Mouse (Mus musculus) embryonic facial prominence, embryonic 14.5 days (tissue): ENCODE data around the gene Cadps2. TPM values are rescaled to one million over a fixed set of nuclear protein-coding genes. Genes with fewer than 3 reads are reported as not detected.

Source experiments
- ATAC-seq: fragments of 200-750 bp; cut with Nextera tagmentation; 2 replicates; pipeline ENCODE4 v1.8.0; 2017; ENCODE audit warnings: low read depth, moderate number of reproducible peaks, moderate TSS enrichment
- DNase-seq: peaks from one replicate; pipeline ENCODE4 v3.0.0-alpha.2; 2015; ENCODE audit warnings: low spot score
- H3K27ac ChIP-seq: fragments of 300-500 bp; sonication (generic); replicated peaks from 2 replicates; pipeline ENCODE4 v1.5.1; 2014; ENCODE audit warnings: low read depth, mild to moderate bottlenecking, low read length, moderate library complexity
- H3K27me3 ChIP-seq: fragments of 300-500 bp; sonication (generic); replicated peaks from 2 replicates; pipeline ENCODE4 v1.6.1; 2014; ENCODE audit warnings: low read length; ENCODE audit not compliant: control insufficient read depth, insufficient read depth
- H3K36me3 ChIP-seq: fragments of 300-500 bp; sonication (generic); 2 replicates; pipeline ENCODE4 v1.6.1; 2014; ENCODE audit warnings: low read length, mixed read lengths; ENCODE audit not compliant: control insufficient read depth, insufficient read depth
- H3K4me1 ChIP-seq: fragments of 300-500 bp; sonication (generic); 2 replicates; pipeline ENCODE4 v1.6.1; 2014; ENCODE audit warnings: antibody characterized with exemption, low read length; ENCODE audit not compliant: control insufficient read depth, insufficient read depth
- H3K4me2 ChIP-seq: fragments of 300-500 bp; sonication (generic); 2 replicates; pipeline ENCODE4 v1.6.1; 2014; ENCODE audit warnings: low read depth, mild to moderate bottlenecking, low read length, moderate library complexity, mixed read lengths
- H3K4me3 ChIP-seq: fragments of 300-500 bp; sonication (generic); 2 replicates; pipeline ENCODE4 v1.5.1; 2014; ENCODE audit warnings: low read depth, mild to moderate bottlenecking, low read length
- H3K9ac ChIP-seq: fragments of 300-500 bp; sonication (generic); 2 replicates; pipeline ENCODE4 v1.6.1; 2014; ENCODE audit warnings: low read depth, mild to moderate bottlenecking, low read length, moderate library complexity, mixed read lengths
- H3K9me3 ChIP-seq: fragments of 300-500 bp; sonication (generic); 2 replicates; pipeline ENCODE4 v1.6.1; 2016; ENCODE audit warnings: low read length; ENCODE audit not compliant: control insufficient read depth
- WGBS: fragments of 180-500 bp; shearing (Covaris S2); extraction: QIAGEN DNeasy Blood & Tissue Kit; methylation state at CpG from one replicate; pipeline ENCODE4 v1.1.7; 2014; 5-methylcytosine and 5-hydroxymethylcytosine counted together
- polyA plus RNA-seq: library from polyadenylated mRNA; unstranded; fragments of >200 nt; fragmentation: Nextera tagmentation; extraction: Ambion mirVana; gene quantifications from 2 replicates; pipeline ENCODE4 v1.2.1, GENCODE M21; 2014

The Cadps2 gene
- polyA plus RNA-seq, 1 experiment from 2014 or later = 7.2 TPM

GRCm38 (mm10) chr6:23648732-23649131 lies 190.5 kb downstream of the Cadps2 start:
- no peaks in the 10 kb centered on the region for H3K36me3 ChIP-seq
- H3K4me2 ChIP-seq = no peak overlapping the region
- no peak for ATAC-seq
- H3K27me3 ChIP-seq = no peaks in the 10 kb centered on the region
- H3K4me3 ChIP-seq = no peak overlapping the region
- no peak overlapping the region for H3K9ac ChIP-seq
- WGBS = 80% methylated on average over 8 of the region's 8 CpGs
- H3K9me3 ChIP-seq = no peaks in the 10 kb centered on the region
- H3K27ac ChIP-seq = no peak overlapping the region
- DNase-seq = peak; percentile 15
- H3K4me1 ChIP-seq = no peaks in the 10 kb centered on the region

- no peak for ATAC-seq
- no peak overlapping the region for H3K27ac ChIP-seq
- 65% methylated on average over 7 of the region's 7 CpGs for WGBS
- H3K9ac ChIP-seq = no peak overlapping the region
- H3K36me3 ChIP-seq = no peaks in the 10 kb centered on the region
- no peaks in the 10 kb centered on the region for H3K9me3 ChIP-seq
- H3K4me3 ChIP-seq = no peak overlapping the region
- no peak overlapping the region for H3K4me2 ChIP-seq
- DNase-seq = peak; percentile 43
- no peaks in the 10 kb centered on the region for H3K4me1 ChIP-seq
- H3K27me3 ChIP-seq = no peaks in the 10 kb centered on the region
Observed at GRCm38 (mm10) chr6:23647627-23648247, 191.5 kb downstream of the Cadps2 start.

- DNase-seq = no peak
- Histone ChIP-seq H3K27me3 (no peaks in the 10 kb centered on the region), H3K9ac (no peak overlapping the region), H3K4me1 (no peaks in the 10 kb centered on the region), H3K36me3 (no peaks in the 10 kb centered on the region), H3K9me3 (no peaks in the 10 kb centered on the region), H3K4me3 (no peak overlapping the region), H3K4me2 (no peak overlapping the region), H3K27ac (no peak overlapping the region)
- ATAC-seq = no peak
- 68% methylated on average over 3 of the region's 3 CpGs for WGBS
Observed at GRCm38 (mm10) chr6:23637081-23637480, 202.1 kb downstream of the Cadps2 start.

GRCm38 (mm10) chr6:23635208-23635607 lies 204.0 kb downstream of the Cadps2 start:
- H3K4me2 ChIP-seq = no peak overlapping the region
- WGBS = 91% methylated on average over 3 of the region's 3 CpGs
- no peak overlapping the region for H3K27ac ChIP-seq
- H3K4me3 ChIP-seq = no peak overlapping the region
- ATAC-seq (no peak), DNase-seq (no peak)
- H3K9ac ChIP-seq = no peak overlapping the region
- no peaks in the 10 kb centered on the region for H3K4me1 ChIP-seq
- no peaks in the 10 kb centered on the region for H3K27me3 ChIP-seq
- no peaks in the 10 kb centered on the region for H3K9me3 ChIP-seq
- no peaks in the 10 kb centered on the region for H3K36me3 ChIP-seq

GRCm38 (mm10) chr6:23634016-23634415 lies 205.2 kb downstream of the Cadps2 start:
- Histone ChIP-seq H3K4me2 (no peak overlapping the region), H3K36me3 (no peaks in the 10 kb centered on the region), H3K27ac (no peak overlapping the region), H3K4me3 (no peak overlapping the region), H3K4me1 (no peaks in the 10 kb centered on the region), H3K27me3 (no peaks in the 10 kb centered on the region), H3K9ac (no peak overlapping the region), H3K9me3 (no peaks in the 10 kb centered on the region)
- ATAC-seq (no peak), DNase-seq (no peak)
- WGBS = 79% methylated on average over 9 of the region's 9 CpGs

- no peak for DNase-seq
- no peaks in the 10 kb centered on the region for H3K27me3 ChIP-seq
- no peaks in the 10 kb centered on the region for H3K4me1 ChIP-seq
- ATAC-seq = no peak
- H3K4me2 ChIP-seq = no peak overlapping the region
- no peak overlapping the region for H3K4me3 ChIP-seq
- no peak overlapping the region for H3K27ac ChIP-seq
- no peaks in the 10 kb centered on the region for H3K9me3 ChIP-seq
- no peaks in the 10 kb centered on the region for H3K36me3 ChIP-seq
- WGBS = 44% methylated on average over 4 of the region's 4 CpGs
- H3K9ac ChIP-seq = no peak overlapping the region
Observed at GRCm38 (mm10) chr6:23630465-23630864, 208.8 kb downstream of the Cadps2 start.

GRCm38 (mm10) chr6:23575102-23575501 lies 264.1 kb downstream of the Cadps2 start:
- no peaks in the 10 kb centered on the region for H3K27me3 ChIP-seq
- H3K4me1 ChIP-seq = no peaks in the 10 kb centered on the region
- H3K9me3 ChIP-seq = no peaks in the 10 kb centered on the region
- 51% methylated on average over 2 of the region's 2 CpGs for WGBS
- peak; percentile 38 for DNase-seq
- no peak overlapping the region for H3K4me3 ChIP-seq
- H3K27ac ChIP-seq = no peak overlapping the region
- no peaks in the 10 kb centered on the region for H3K36me3 ChIP-seq
- peak; percentile 44; the same call in 1 of the 2 replicates for ATAC-seq
- no peak overlapping the region for H3K9ac ChIP-seq
- H3K4me2 ChIP-seq = no peak overlapping the region

- ATAC-seq (no peak), DNase-seq (no peak)
- 88% methylated on average over 4 of the region's 4 CpGs for WGBS
- H3K27ac ChIP-seq = no peak overlapping the region
- H3K9me3 ChIP-seq = no peaks in the 10 kb centered on the region
- no peak overlapping the region for H3K9ac ChIP-seq
- H3K36me3 ChIP-seq = no peaks in the 10 kb centered on the region
- H3K4me2 ChIP-seq = no peak overlapping the region
- no peaks in the 10 kb centered on the region for H3K4me1 ChIP-seq
- no peak overlapping the region for H3K4me3 ChIP-seq
- no peaks in the 10 kb centered on the region for H3K27me3 ChIP-seq
Observed at GRCm38 (mm10) chr6:23573750-23574149, 265.5 kb downstream of the Cadps2 start.

GRCm38 (mm10) chr6:23572401-23572800 lies 266.8 kb downstream of the Cadps2 start:
- no peaks in the 10 kb centered on the region for H3K27me3 ChIP-seq
- H3K36me3 ChIP-seq = no peaks in the 10 kb centered on the region
- no peaks in the 10 kb centered on the region for H3K4me1 ChIP-seq
- DNase-seq (peak; percentile 6), ATAC-seq (no peak)
- H3K9ac ChIP-seq = no peak overlapping the region
- 78% methylated on average over 4 of the region's 4 CpGs for WGBS
- H3K4me2 ChIP-seq = no peak overlapping the region
- no peak overlapping the region for H3K27ac ChIP-seq
- H3K4me3 ChIP-seq = no peak overlapping the region
- no peaks in the 10 kb centered on the region for H3K9me3 ChIP-seq
